Mouse (Mus musculus): ENCODE data around the gene Mrps14. TPM values are rescaled to one million over a fixed set of nuclear protein-coding genes. Genes with fewer than 3 reads are reported as not detected.

Mrps14 gene
- polyA plus RNA-seq, 1 experiment from 2014 or later: 182 TPM

Other genes starting within 250 kb of the Mrps14 start
- gene 4930523C07Rik, start 150.8 kb upstream of the Mrps14 start, polyA plus RNA-seq (2016; fragmentation: Nextera tagmentation; extraction: Ambion mirVana): 3.5 and 5.4 TPM in 2 replicates
- gene Tnn, start 41.6 kb upstream of the Mrps14 start, polyA plus RNA-seq (2016; fragmentation: Nextera tagmentation; extraction: Ambion mirVana): 0.22 and 0.23 TPM in 2 replicates
- 241 TPM in 2 replicates for gene Cacybp, start 17.7 kb downstream of the Mrps14 start, polyA plus RNA-seq (2016; fragmentation: Nextera tagmentation; extraction: Ambion mirVana)